Mouse (Mus musculus) lung, postnatal 0 days (tissue): ENCODE measurements around the gene Sh3bgrl3.

ENCODE experiments used
- CTCF ChIP-seq: IDR thresholded peaks from 2 replicates; pipeline ENCODE4 v1.5.1; 2016; ENCODE audit warnings: antibody characterized with exemption, mild to moderate bottlenecking
- EP300 ChIP-seq: IDR thresholded peaks from 2 replicates; pipeline ENCODE4 v1.6.1; 2016; ENCODE audit warnings: antibody characterized with exemption, mild to moderate bottlenecking, control low read depth

- TF ChIP-seq CTCF = no peak
- TF ChIP-seq EP300 = no peak
Measured at GRCm38 (mm10) chr4:134114038-134114437, 14.6 kb downstream of the Sh3bgrl3 start.
